Mouse (Mus musculus) heart, postnatal 0 days (tissue): ENCODE results near the gene Ybx3. TPM values are rescaled to one million over a fixed set of nuclear protein-coding genes. Genes with fewer than 3 reads are reported as not detected.

Source experiments
- ATAC-seq: fragments of 200-750 bp; cut with Nextera tagmentation; 2 replicates; pipeline ENCODE4 v1.8.0; 2017; ENCODE audit warnings: low read depth, moderate number of reproducible peaks, moderate library complexity; ENCODE audit not compliant: insufficient read depth
- DNase-seq: peaks from one replicate; pipeline ENCODE4 v3.0.0-alpha.2; 2016; ENCODE audit warnings: low spot score
- H3K27ac ChIP-seq: fragments of 300-500 bp; sonication (generic); 2 replicates; pipeline ENCODE4 v1.5.1; 2014; ENCODE audit warnings: low read depth, mild to moderate bottlenecking
- H3K27me3 ChIP-seq: fragments of 300-500 bp; sonication (generic); 2 replicates; pipeline ENCODE4 v1.6.1; 2014; ENCODE audit warnings: low read length, mixed read lengths; ENCODE audit not compliant: control insufficient read depth, insufficient read depth
- H3K36me3 ChIP-seq: fragments of 300-500 bp; sonication (generic); replicated peaks from 2 replicates; pipeline ENCODE4 v1.6.1; 2014; ENCODE audit warnings: low read length, mixed read lengths; ENCODE audit not compliant: control insufficient read depth, insufficient read depth
- H3K4me1 ChIP-seq: fragments of 300-500 bp; sonication (generic); 2 replicates; pipeline ENCODE4 v1.6.1; 2014; ENCODE audit warnings: antibody characterized with exemption; ENCODE audit not compliant: control insufficient read depth, insufficient read depth
- H3K4me2 ChIP-seq: fragments of 300-500 bp; sonication (generic); 2 replicates; pipeline ENCODE4 v1.6.1; 2014; ENCODE audit warnings: low read depth, mild to moderate bottlenecking, low read length, moderate library complexity
- H3K4me3 ChIP-seq: fragments of 300-500 bp; sonication (generic); 2 replicates; pipeline ENCODE4 v1.5.1; 2014; ENCODE audit warnings: low read depth, low read length
- H3K9ac ChIP-seq: fragments of 300-500 bp; sonication (generic); replicated peaks from 2 replicates; pipeline ENCODE4 v1.6.1; 2014; ENCODE audit warnings: low read depth, low read length, mixed read lengths
- H3K9me3 ChIP-seq: fragments of 300-500 bp; sonication (generic); replicated peaks from 2 replicates; pipeline ENCODE4 v1.6.1; 2016; ENCODE audit warnings: low read length; ENCODE audit not compliant: control insufficient read depth
- CTCF ChIP-seq: IDR thresholded peaks from 2 replicates; pipeline ENCODE4 v1.5.1; 2016; ENCODE audit warnings: antibody characterized with exemption, control low read depth, low read depth
- EP300 ChIP-seq: IDR thresholded peaks from 2 replicates; pipeline ENCODE4 v1.6.1; 2016; ENCODE audit warnings: antibody characterized with exemption, low read depth
- WGBS: fragments of 180-500 bp; shearing (Covaris S2); extraction: QIAGEN DNeasy Blood & Tissue Kit; methylation state at CpG from one replicate; pipeline ENCODE4 v1.1.7; 2014; 5-methylcytosine and 5-hydroxymethylcytosine counted together
- polyA plus RNA-seq: library from polyadenylated mRNA; unstranded; fragments of >200 nt; fragmentation: Nextera tagmentation; extraction: Ambion mirVana; gene quantifications from 2 replicates; pipeline ENCODE4 v1.2.1, GENCODE M21; 2015
- total RNA-seq: library from RNA; depleted of rRNA; stranded (reverse); fragments of >200 nt; gene quantifications from 2 replicates; pipeline ENCODE4 v1.2.3, GENCODE M21; 2014; ENCODE audit warnings: low replicate concordance; rRNA removed

Ybx3 gene
- total and polyA plus RNA-seq, 2 experiments from 2014 or later: 54.6 to 238 TPM

GRCm38 (mm10) chr6:131316155-131317101 is 71.8 kb downstream of the Ybx3 start:
- no peaks in the 10 kb centered on the region for H3K4me1 ChIP-seq
- TF ChIP-seq EP300 (no peak), CTCF (no peak)
- no peaks in the 10 kb centered on the region for H3K27me3 ChIP-seq
- no peak overlapping the region for H3K4me3 ChIP-seq
- WGBS: 71% methylated on average over 7 of the region's 7 CpGs
- no peak overlapping the region for H3K27ac ChIP-seq
- no peaks in the 10 kb centered on the region for H3K36me3 ChIP-seq
- DNase-seq: no peak
- no peak overlapping the region for H3K4me2 ChIP-seq
- no peak overlapping the region for H3K9ac ChIP-seq
- no peak for ATAC-seq
- no peaks in the 10 kb centered on the region for H3K9me3 ChIP-seq

Other genes starting within 250 kb of the Ybx3 start
- gene Klra2, start 141.1 kb downstream of the Ybx3 start, total RNA-seq: not detected in 2 replicates
- 0.12 and 0.19 TPM in 2 replicates for gene Klra2, start 141.1 kb downstream of the Ybx3 start, polyA plus RNA-seq
- gene Magohb, start 95.2 kb downstream of the Ybx3 start, total RNA-seq: 8.0 and 9.2 TPM in 2 replicates
- 40.5 and 42.3 TPM in 2 replicates for gene Magohb, start 95.2 kb downstream of the Ybx3 start, polyA plus RNA-seq
- gene Styk1, start 34.9 kb downstream of the Ybx3 start, total RNA-seq: 0.15 TPM in 1 of 2 replicates, not detected in the other
- gene Styk1, start 34.9 kb downstream of the Ybx3 start, polyA plus RNA-seq: 0.27 and 0.52 TPM in 2 replicates
- gene 5430401F13Rik, start 97.9 kb upstream of the Ybx3 start, total RNA-seq: not detected in 2 replicates
- not detected in 2 replicates for gene 5430401F13Rik, start 97.9 kb upstream of the Ybx3 start, polyA plus RNA-seq
- not detected in 2 replicates for gene Gm6619, start 97.9 kb upstream of the Ybx3 start, total RNA-seq
- gene Gm6619, start 97.9 kb upstream of the Ybx3 start, polyA plus RNA-seq: not detected in 2 replicates
- gene Tas2r130, start 242.4 kb upstream of the Ybx3 start, total RNA-seq: not detected in 2 replicates
- not detected in 2 replicates for gene Tas2r130, start 242.4 kb upstream of the Ybx3 start, polyA plus RNA-seq